Mouse (Mus musculus): ENCODE data around the gene 4833423E24Rik.

The 4833423E24Rik gene

GRCm38 (mm10) chr2:85518879-85519278 lies at the start of gene 4833423E24Rik:
4833423E24Rik (minus strand) TSS chr2:85519024.
- DNase-seq (ENCODE audit: low read depth, low spot score), result no peak

GRCm38 (mm10) chr2:85561187-85561586 lies 42.4 kb upstream of the 4833423E24Rik start:
- DNase-seq (ENCODE audit: low read depth, low spot score), result peak; percentile 55

- DNase-seq (ENCODE audit: low read depth, low spot score), result no peak
Measured at GRCm38 (mm10) chr2:85560226-85560625, 41.4 kb upstream of the 4833423E24Rik start.

GRCm38 (mm10) chr2:85554806-85555205 lies 36.0 kb upstream of the 4833423E24Rik start:
- no peak for DNase-seq (ENCODE audit: low read depth, low spot score)

- DNase-seq (ENCODE audit: low read depth, low spot score), result no peak
Measured at GRCm38 (mm10) chr2:85533934-85534333, 15.1 kb upstream of the 4833423E24Rik start.

- no peak for DNase-seq (ENCODE audit: low read depth, low spot score)
Measured at GRCm38 (mm10) chr2:85532082-85532778, 13.4 kb upstream of the 4833423E24Rik start.

- no peak for DNase-seq (ENCODE audit: low read depth, low spot score)
Measured at GRCm38 (mm10) chr2:85522859-85523489, 4.2 kb upstream of the 4833423E24Rik start.

GRCm38 (mm10) chr2:85518292-85518691 lies 532 bp downstream of the 4833423E24Rik start:
- DNase-seq (ENCODE audit: low read depth, low spot score), result no peak

GRCm38 (mm10) chr2:85510376-85510775 lies 8.4 kb downstream of the 4833423E24Rik start:
- no peak for DNase-seq (ENCODE audit: low read depth, low spot score)

GRCm38 (mm10) chr2:85490396-85490795 lies 28.4 kb downstream of the 4833423E24Rik start:
- no peak for DNase-seq (ENCODE audit: low read depth, low spot score)

- DNase-seq (ENCODE audit: low read depth, low spot score), result no peak
Measured at GRCm38 (mm10) chr2:85466801-85467325, 52.0 kb downstream of the 4833423E24Rik start.

GRCm38 (mm10) chr2:85443539-85443938 lies 75.3 kb downstream of the 4833423E24Rik start, which contains the start of gene Olfr995:
Olfr995 (minus strand) TSS chr2:85443639.
- DNase-seq (ENCODE audit: low read depth, low spot score), result no peak

GRCm38 (mm10) chr2:85442546-85442945 lies 76.3 kb downstream of the 4833423E24Rik start:
- no peak for DNase-seq (ENCODE audit: low read depth, low spot score)

- DNase-seq (ENCODE audit: low read depth, low spot score), result no peak
Measured at GRCm38 (mm10) chr2:85436351-85436750, 82.5 kb downstream of the 4833423E24Rik start, which contains the start of gene Olfr994. Olfr994 (minus strand) TSS chr2:85436451.

Measured in R1 (cell line).